Mouse (Mus musculus) liver, embryonic 14.5 days (tissue): ENCODE data around the gene Vtn. TPM values are rescaled to one million over a fixed set of nuclear protein-coding genes. Genes with fewer than 3 reads are reported as not detected.

Experiments
- ATAC-seq: fragments of 200-750 bp; cut with Nextera tagmentation; 2 replicates; pipeline ENCODE4 v1.8.0; 2017; ENCODE audit warnings: moderate number of reproducible peaks, mild to moderate bottlenecking, moderate library complexity; ENCODE audit not compliant: insufficient read depth
- DNase-seq, 3 experiments: peaks; one replicate each; pipeline ENCODE4 v3.0.0-alpha.2; 2012 to 2013; ENCODE audit warnings: low read depth in 3 of 3, low spot score in 3 of 3
- H3K27ac ChIP-seq: fragments of 300-500 bp; sonication (generic); 2 replicates; pipeline ENCODE4 v1.5.1; 2014; ENCODE audit warnings: moderate library complexity, mild to moderate bottlenecking, control low read depth, inconsistent platforms
- H3K27me3 ChIP-seq: fragments of 300-500 bp; sonication (generic); 2 replicates; pipeline ENCODE4 v1.6.1; 2014; ENCODE audit warnings: mild to moderate bottlenecking, low read length, moderate library complexity; ENCODE audit not compliant: control insufficient read depth, insufficient read depth
- H3K36me3 ChIP-seq: fragments of 300-500 bp; sonication (generic); replicated peaks from 2 replicates; pipeline ENCODE4 v1.6.1; 2014; ENCODE audit warnings: low read depth; ENCODE audit not compliant: control insufficient read depth, insufficient read depth
- H3K4me1 ChIP-seq, 2 experiments: fragments of 200-500 bp in 1 of 2; fragments of 300-500 bp in 1 of 2; sonication (generic) in 1 of 2; replicated peaks; 2 replicates each; pipeline ENCODE4 v1.6.1; 2012 to 2014; ENCODE audit warnings: antibody characterized with exemption in 1 of 2, inconsistent platforms in 1 of 2, low read length in 1 of 2; ENCODE audit not compliant: control insufficient read depth in 2 of 2, insufficient read depth in 2 of 2
- H3K4me2 ChIP-seq: fragments of 300-500 bp; sonication (generic); 2 replicates; pipeline ENCODE4 v1.6.1; 2014; ENCODE audit warnings: low read depth, mild to moderate bottlenecking, control low read depth, moderate library complexity
- H3K4me3 ChIP-seq, 2 experiments: fragments of 200-500 bp in 1 of 2; fragments of 300-500 bp in 1 of 2; sonication (generic) in 1 of 2; 2 replicates each; pipeline ENCODE4 v1.5.1; 2012 to 2014; ENCODE audit warnings: low read depth in 2 of 2, low read length in 2 of 2, mild to moderate bottlenecking in 2 of 2, control low read depth in 1 of 2, inconsistent platforms in 1 of 2, moderate library complexity in 1 of 2; ENCODE audit not compliant: insufficient read depth in 1 of 2
- H3K9ac ChIP-seq: fragments of 300-500 bp; sonication (generic); replicated peaks from 2 replicates; pipeline ENCODE4 v1.6.1; 2014; ENCODE audit warnings: mild to moderate bottlenecking, control low read depth, moderate library complexity
- H3K9me3 ChIP-seq: fragments of 300-500 bp; sonication (generic); 2 replicates; pipeline ENCODE4 v1.6.1; 2016; ENCODE audit warnings: low read length, mixed read lengths; ENCODE audit not compliant: control insufficient read depth
- CTCF ChIP-seq: IDR thresholded peaks from 2 replicates; pipeline ENCODE4 v1.5.1; 2016; ENCODE audit warnings: antibody characterized with exemption, low read depth, control low read depth
- EP300 ChIP-seq: IDR thresholded peaks from 2 replicates; pipeline ENCODE4 v1.6.1; 2016; ENCODE audit warnings: antibody characterized with exemption, low read depth
- WGBS: fragments of 180-500 bp; shearing (Covaris S2); extraction: QIAGEN DNeasy Blood & Tissue Kit; methylation state at CpG from one replicate; pipeline ENCODE4 v1.1.7; 2014; ENCODE audit not compliant: insufficient replicate concordance; 5-methylcytosine and 5-hydroxymethylcytosine counted together
- polyA plus RNA-seq, 2 experiments: library from polyadenylated mRNA; depleted of rRNA in 1 of 2; stranded (reverse) in 1 of 2; unstranded in 1 of 2; fragments of >200 nt; fragmentation: Nextera tagmentation in 1 of 2; extraction: Ambion mirVana in 1 of 2; gene quantifications; 2 replicates each; pipeline versions ENCODE4 v1.2.1 to v1.2.3; 2012 to 2014

Gene Vtn
- polyA plus RNA-seq, 2 experiments = 353 to 403 TPM

DNA sequence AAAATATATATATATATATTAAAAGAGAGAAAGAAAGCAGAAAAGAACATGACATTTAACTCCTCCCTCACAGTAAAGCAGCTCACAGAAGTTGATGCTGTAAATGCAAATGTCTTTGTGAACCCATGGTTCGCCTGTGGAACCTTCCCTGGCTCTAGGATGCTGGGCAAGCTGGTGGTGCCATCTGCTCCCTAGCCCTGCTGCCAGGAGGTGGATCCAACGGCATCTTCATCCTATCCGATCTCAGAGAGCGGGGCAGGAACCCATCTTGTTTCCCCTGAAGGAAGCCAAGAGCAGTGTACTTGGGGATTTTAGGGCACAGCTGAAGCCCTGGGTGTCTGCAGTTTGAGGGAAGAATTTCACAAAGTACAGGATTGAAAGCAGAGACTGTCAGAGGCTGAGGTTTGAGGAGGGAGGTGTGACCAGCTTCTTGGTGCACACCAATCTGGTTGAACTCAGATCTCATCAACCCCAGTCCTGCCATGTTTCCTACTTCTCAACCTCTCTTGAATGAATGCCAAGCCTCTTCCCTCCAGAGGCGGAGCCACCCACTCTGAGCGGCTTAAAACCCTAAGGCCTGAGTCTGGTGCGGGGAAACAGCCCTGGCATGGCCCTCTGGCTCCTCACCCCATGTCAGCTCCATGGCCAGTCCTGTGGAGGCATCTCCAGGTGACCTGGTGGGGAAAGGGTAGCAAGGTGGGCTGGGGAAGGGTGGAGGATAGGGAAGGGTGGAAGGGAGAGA is 4.2 kb downstream of the Vtn start, which contains the start of gene Sebox:
TSS of gene Sebox (plus strand) at position 539 of the 742 bp plus-strand sequence.
- Histone ChIP-seq H3K27me3 (peaks cover 7% of the 10 kb centered on the region), H3K9me3 (no peaks in the 10 kb centered on the region), H3K9ac (no peak within 1 kb of the TSS), H3K4me1 (no peaks in the 10 kb centered on the region), H3K4me3 (no peak within 1 kb of the TSS), H3K27ac (no peak within 1 kb of the TSS), H3K36me3 (peaks cover 8% of the 10 kb centered on the region), H3K4me2 (no peak within 1 kb of the TSS)
- 58% methylated on average over 7 of the region's 7 CpGs for WGBS
- ATAC-seq = no peak
- no peak for DNase-seq
- TF ChIP-seq EP300 (no peak), CTCF (no peak)

DNA sequence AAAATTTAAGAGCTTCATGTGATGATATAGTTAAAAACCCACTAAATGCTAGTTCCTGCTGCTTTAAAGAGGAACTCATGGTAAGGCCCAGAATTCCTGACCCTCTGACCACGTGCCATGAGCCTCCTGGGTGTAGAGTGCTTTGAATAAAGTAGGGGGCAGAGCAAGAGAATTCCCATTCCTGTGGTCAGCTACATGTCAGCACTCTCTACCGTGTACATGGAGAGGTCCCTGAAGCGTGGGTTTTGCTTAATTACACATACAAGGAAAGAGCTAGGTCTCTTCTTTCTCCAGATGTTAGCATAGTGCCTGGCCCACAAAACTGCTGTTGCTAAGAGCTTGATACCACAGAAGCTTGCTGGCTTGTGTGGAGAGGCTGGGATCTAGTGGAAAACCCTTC is 6.5 kb downstream of the Vtn start:
- Histone ChIP-seq H3K27ac (no peak overlapping the region), H3K4me3 (no peak overlapping the region), H3K27me3 (no peaks in the 10 kb centered on the region; the same call in 1 of the 2 replicates), H3K4me1 (no peaks in the 10 kb centered on the region), H3K9ac (no peak overlapping the region), H3K4me2 (no peak overlapping the region), H3K36me3 (peaks cover 15% of the 10 kb centered on the region), H3K9me3 (no peaks in the 10 kb centered on the region)
- TF ChIP-seq EP300 = no peak
- TF ChIP-seq CTCF = no peak
- WGBS = 70% methylated on average over 3 of the region's 3 CpGs
- DNase-seq = no peak
- ATAC-seq = no peak

DNA sequence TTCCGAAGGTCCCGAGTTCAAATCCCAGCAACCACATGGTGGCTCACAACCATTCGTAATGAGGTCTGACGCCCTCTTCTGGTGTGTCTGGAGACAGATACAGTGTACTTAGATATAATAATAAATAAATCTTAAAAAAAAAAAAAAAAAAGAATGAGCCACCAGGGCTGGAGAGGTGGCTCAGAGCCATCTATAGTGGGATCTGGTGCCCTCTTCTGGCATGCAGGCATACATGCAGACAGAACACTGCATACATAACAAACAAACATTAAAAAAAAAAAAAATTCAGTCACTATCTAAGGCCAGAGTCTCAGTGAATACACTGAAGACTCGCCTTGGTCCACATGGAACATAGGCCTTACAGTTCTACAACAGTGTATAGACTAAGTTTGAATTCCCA is 10.3 kb downstream of the Vtn start:
- H3K36me3 ChIP-seq = peaks cover 15% of the 10 kb centered on the region
- H3K9ac ChIP-seq = no peak overlapping the region
- no peak overlapping the region for H3K4me3 ChIP-seq
- no peak overlapping the region for H3K27ac ChIP-seq
- H3K4me1 ChIP-seq = peaks cover 4 to 11% of the 10 kb centered on the region in 2 experiments; a peak in 3 of 4 replicates
- ATAC-seq = no peak
- WGBS = 61% methylated on average over 5 of the region's 5 CpGs
- H3K27me3 ChIP-seq = no peaks in the 10 kb centered on the region
- H3K9me3 ChIP-seq = no peaks in the 10 kb centered on the region
- no peak for DNase-seq
- no peak overlapping the region for H3K4me2 ChIP-seq
- TF ChIP-seq EP300 (no peak), CTCF (peak; percentile 51)

DNA sequence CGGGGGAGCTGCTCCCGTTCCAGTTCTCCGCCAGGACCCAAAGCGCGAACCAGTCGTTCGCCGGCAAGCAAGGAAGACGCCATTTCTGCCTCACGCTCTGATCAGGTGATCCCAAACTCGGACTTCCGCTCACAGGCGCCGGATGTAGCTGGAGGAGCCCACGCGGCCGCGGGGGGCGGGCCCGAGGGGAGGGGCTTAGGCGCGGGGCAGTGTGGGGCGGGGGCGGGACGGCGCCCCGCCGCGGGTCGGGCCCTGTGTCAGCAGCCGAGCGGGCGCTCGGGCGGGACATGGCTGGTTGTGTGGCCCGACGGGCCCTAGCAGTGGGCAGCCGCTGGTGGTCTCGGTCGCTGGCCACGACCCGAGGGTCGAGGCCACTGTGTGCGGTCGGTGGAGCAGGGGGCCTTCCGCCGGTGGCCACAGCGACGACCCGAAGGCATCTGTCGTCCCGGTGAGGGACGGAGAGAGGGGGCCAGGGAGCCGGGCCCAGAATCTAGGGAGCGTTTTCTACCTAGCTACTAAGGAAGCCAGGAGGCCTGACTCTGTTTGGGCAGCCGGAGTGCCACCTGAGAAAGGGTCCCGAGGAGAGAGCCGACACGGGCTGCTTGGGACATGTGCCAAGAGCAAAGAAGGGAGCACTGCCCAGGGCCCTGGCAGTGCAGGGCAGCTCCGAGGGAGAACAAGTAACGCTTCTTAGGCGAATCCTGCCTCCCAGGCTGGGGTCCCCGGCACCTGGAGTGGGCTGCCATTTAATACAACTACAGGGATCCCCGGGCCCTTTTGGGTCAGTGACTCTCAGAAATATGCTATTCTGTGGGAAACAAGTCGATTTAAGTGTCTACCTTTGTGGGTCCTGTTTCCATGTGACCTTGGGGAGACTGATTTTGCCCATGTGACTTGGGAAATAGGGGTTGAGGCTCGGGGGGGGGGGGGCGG is 13.4 kb downstream of the Vtn start, which contains the start of the genes Tmem199 and Poldip2:
TSS of gene Tmem199 (minus strand) at position 148 of the 933 bp plus-strand sequence.
TSS of gene Poldip2 (plus strand) at position 169 of the 933 bp plus-strand sequence.
- TF ChIP-seq EP300 (no peak), CTCF (no peak)
- H3K9ac ChIP-seq = peak within 1 kb of the TSS; percentile 84
- H3K27me3 ChIP-seq = no peaks in the 10 kb centered on the region
- peaks cover 29% of the 10 kb centered on the region for H3K36me3 ChIP-seq
- H3K4me3 ChIP-seq = peak within 1 kb of the TSS; percentile 75
- peak within 1 kb of the TSS; percentile 81 for H3K4me2 ChIP-seq
- peaks cover 4 to 11% of the 10 kb centered on the region in 2 experiments; a peak in 3 of 4 replicates for H3K4me1 ChIP-seq
- ATAC-seq = peak; percentile 98
- peak within 1 kb of the TSS; percentile 4; the same call in 1 of the 2 replicates for H3K27ac ChIP-seq
- peak; percentile 80 to 83 (median 80) for DNase-seq
- no peaks in the 10 kb centered on the region for H3K9me3 ChIP-seq
- under 1% methylated on average over 67 of the region's 67 CpGs for whole genome bisulfite sequencing
